In genomic region chr4:151306311-151306765, GRCm38 (mm10) we compare ENCODE assay signal across 21 mouse cellular contexts.
DNase-seq lines count a peak whose midpoint lies in the region; ATAC-seq and TF ChIP-seq lines count a peak whose summit lies in the region.
"Had no signal": no experiment of that assay in that cellular context is flagged by ENCODE, and none has a peak within 500 bp of the region (broad histone marks: within the 10 kb centered on the region; RNA-seq: fewer than 3 reads in every experiment).

No protein-coding gene starts in this region.

- peaks cover 2% of the 10 kb centered on the region; the same call in 1 of the 2 replicates for H3K27me3 ChIP-seq in hindbrain, embryonic 12.5 days
- H3K27me3 ChIP-seq in hindbrain, embryonic 10.5 days (ENCODE audit: insufficient read depth, poor library complexity, severe bottlenecking) = no peaks in the 10 kb centered on the region
- H3K27me3 ChIP-seq in midbrain, postnatal 0 days (ENCODE audit: insufficient read depth, low read length) = no peaks in the 10 kb centered on the region
- no peaks in the 10 kb centered on the region for H3K27me3 ChIP-seq in midbrain, embryonic 11.5 days (ENCODE audit: control insufficient read depth, insufficient read depth, low read length)
- H3K27me3 ChIP-seq in neural tube, embryonic 15.5 days (replicated peaks) = no peaks in the 10 kb centered on the region
- H3K27me3 ChIP-seq: embryonic facial prominence, embryonic 13.5 days; neural tube, embryonic 12.5 days had no signal

- H3K9ac ChIP-seq in hindbrain, embryonic 12.5 days = no peak overlapping the region
- 0 out of 2 replicates have a peak overlapping the region, but pooled peaks have one; percentile 13 for H3K9ac ChIP-seq in midbrain, postnatal 0 days (replicated peaks; ENCODE audit: low read length, poor library complexity, severe bottlenecking)
- H3K9ac ChIP-seq in midbrain, embryonic 11.5 days (ENCODE audit: low read length) = no peak overlapping the region
- no peak overlapping the region for H3K9ac ChIP-seq in neural tube, embryonic 15.5 days (replicated peaks)
- H3K9ac ChIP-seq: embryonic facial prominence, embryonic 13.5 days; neural tube, embryonic 12.5 days had no signal

- no peak for ATAC-seq in hindbrain, embryonic 12.5 days (ENCODE audit: low FRiP score)
- ATAC-seq in midbrain, postnatal 0 days (ENCODE audit: low FRiP score) = no peak
- ATAC-seq in midbrain, embryonic 11.5 days (ENCODE audit: low FRiP score) = no peak
- ATAC-seq in neural tube, embryonic 15.5 days (ENCODE audit: low FRiP score) = no peak
- ATAC-seq: activated CD4-positive, CD25-positive, alpha-beta regulatory T cell, adult 4 months; forebrain, embryonic 14.5 days had no signal

- no peaks in the 10 kb centered on the region for H3K9me3 ChIP-seq in hindbrain, embryonic 12.5 days (replicated peaks)
- H3K9me3 ChIP-seq in hindbrain, embryonic 10.5 days = no peaks in the 10 kb centered on the region
- no peaks in the 10 kb centered on the region for H3K9me3 ChIP-seq in midbrain, postnatal 0 days (ENCODE audit: low read length)
- H3K9me3 ChIP-seq in midbrain, embryonic 11.5 days (ENCODE audit: control insufficient read depth, low read length) = no peaks in the 10 kb centered on the region
- no peaks in the 10 kb centered on the region for H3K9me3 ChIP-seq in neural tube, embryonic 15.5 days (replicated peaks)
- H3K9me3 ChIP-seq: embryonic facial prominence, embryonic 13.5 days; neural tube, embryonic 12.5 days had no signal

- no peak overlapping the region for H3K4me2 ChIP-seq in hindbrain, embryonic 12.5 days (replicated peaks)
- H3K4me2 ChIP-seq in midbrain, postnatal 0 days (ENCODE audit: low read depth, low read length, poor library complexity, severe bottlenecking) = no peak overlapping the region
- no peak overlapping the region for H3K4me2 ChIP-seq in midbrain, embryonic 11.5 days
- H3K4me2 ChIP-seq in neural tube, embryonic 15.5 days = no peak overlapping the region
- H3K4me2 ChIP-seq: embryonic facial prominence, embryonic 13.5 days; neural tube, embryonic 12.5 days had no signal

- 0 out of 2 replicates have a peak overlapping the region, but pooled peaks have one; percentile 42 for H3K27ac ChIP-seq in hindbrain, embryonic 12.5 days
- H3K27ac ChIP-seq in hindbrain, embryonic 10.5 days = no peak overlapping the region
- H3K27ac ChIP-seq in midbrain, postnatal 0 days (ENCODE audit: low read depth, low read length) = no peak overlapping the region
- no peak overlapping the region for H3K27ac ChIP-seq in midbrain, embryonic 11.5 days (ENCODE audit: low read depth, low read length)
- peak overlapping the region; percentile 68 for H3K27ac ChIP-seq in neural tube, embryonic 15.5 days (replicated peaks)
- H3K27ac ChIP-seq: embryonic facial prominence, embryonic 13.5 days; heart, adult 2 months; kidney, postnatal 0 days; neural tube, embryonic 12.5 days had no signal

- peaks cover 34% of the 10 kb centered on the region for H3K4me1 ChIP-seq in hindbrain, embryonic 12.5 days
- peaks cover 12% of the 10 kb centered on the region for H3K4me1 ChIP-seq in hindbrain, embryonic 10.5 days (replicated peaks)
- no peaks in the 10 kb centered on the region for H3K4me1 ChIP-seq in midbrain, postnatal 0 days (ENCODE audit: insufficient read depth, low read length)
- H3K4me1 ChIP-seq in midbrain, embryonic 11.5 days (ENCODE audit: control insufficient read depth, insufficient read depth, low read length) = no peaks in the 10 kb centered on the region
- H3K4me1 ChIP-seq in neural tube, embryonic 15.5 days = peaks cover 50% of the 10 kb centered on the region

- 68% methylated on average over 11 of the region's 11 CpGs for WGBS in hindbrain, embryonic 12.5 days
- 75% methylated on average over 11 of the region's 11 CpGs for WGBS in hindbrain, embryonic 10.5 days
- WGBS in midbrain, postnatal 0 days = 60% methylated on average over 11 of the region's 11 CpGs
- 78% methylated on average over 11 of the region's 11 CpGs for WGBS in midbrain, embryonic 11.5 days
- 45% methylated on average over 11 of the region's 11 CpGs for WGBS in neural tube, embryonic 15.5 days

- DNase-seq in hindbrain, embryonic 10.5 days (ENCODE audit: low spot score) = no peak
- DNase-seq in midbrain, postnatal 0 days (ENCODE audit: low spot score) = no peak
- no peak for DNase-seq in midbrain, embryonic 11.5 days (ENCODE audit: low spot score, missing footprints)
- DNase-seq in cerebellum, postnatal 10 days = peak; percentile 54 to 71
- DNase-seq in adipocyte (ENCODE audit: low spot score) = no peak
- no peak for DNase-seq in urinary bladder, adult 2 months (ENCODE audit: low spot score)
- DNase-seq: adrenal gland, postnatal 36 days; gastrocnemius, postnatal 25 days; heart, adult 2 months; kidney, adult 18-20 months; liver; lung, postnatal 10 days; thymus, adult 2 months had no signal

- no peak for TF ChIP-seq CTCF in midbrain, postnatal 0 days (IDR thresholded peaks at IDR 0.05)

- H3K4me3 ChIP-seq in hindbrain, embryonic 12.5 days = no peak overlapping the region
- H3K4me3 ChIP-seq in hindbrain, embryonic 10.5 days = no peak overlapping the region
- no peak overlapping the region for H3K4me3 ChIP-seq in midbrain, postnatal 0 days (ENCODE audit: low read depth, low read length)
- H3K4me3 ChIP-seq in midbrain, embryonic 11.5 days (ENCODE audit: low read depth, low read length) = no peak overlapping the region
- no peak overlapping the region for H3K4me3 ChIP-seq in neural tube, embryonic 15.5 days (replicated peaks)
- H3K4me3 ChIP-seq: embryonic facial prominence, embryonic 13.5 days; heart, adult 2 months; neural tube, embryonic 12.5 days had no signal

- no peaks in the 10 kb centered on the region for H3K36me3 ChIP-seq in hindbrain, embryonic 12.5 days
- H3K36me3 ChIP-seq in hindbrain, embryonic 10.5 days = no peaks in the 10 kb centered on the region
- H3K36me3 ChIP-seq in midbrain, postnatal 0 days (ENCODE audit: insufficient read depth, low read length) = no peaks in the 10 kb centered on the region
- H3K36me3 ChIP-seq in midbrain, embryonic 11.5 days (ENCODE audit: control insufficient read depth, insufficient read depth, low read length) = no peaks in the 10 kb centered on the region
- no peaks in the 10 kb centered on the region for H3K36me3 ChIP-seq in neural tube, embryonic 15.5 days
- H3K36me3 ChIP-seq: embryonic facial prominence, embryonic 13.5 days; G1E; neural tube, embryonic 12.5 days had no signal

Comparison
In these comparisons a context has a peak if more than half of its experiments do, and no peak if none do; other contexts are left out.
1. H3K27ac ChIP-seq: peak in hindbrain, embryonic 12.5 days (single experiment) and neural tube, embryonic 15.5 days (single experiment); none in hindbrain, embryonic 10.5 days (single experiment), midbrain, postnatal 0 days (single experiment) and midbrain, embryonic 11.5 days (single experiment).
2. DNase-seq: peak in cerebellum, postnatal 10 days (2 of 2); none in hindbrain, embryonic 10.5 days (single experiment), midbrain, postnatal 0 days (single experiment), midbrain, embryonic 11.5 days (single experiment), adipocyte (single experiment) and urinary bladder, adult 2 months (single experiment).